Mouse (Mus musculus): ENCODE data around the gene Ranbp9.
A peak's percentile ranks its signal among the peaks of the same experiment; 100 is the strongest.

Gene Ranbp9

GRCm38 (mm10) chr13:43480957-43481858 lies at the start of gene Ranbp9:
Ranbp9 (minus strand) TSS chr13:43481282.
- DNase-seq, result peak; percentile 99

DNA sequence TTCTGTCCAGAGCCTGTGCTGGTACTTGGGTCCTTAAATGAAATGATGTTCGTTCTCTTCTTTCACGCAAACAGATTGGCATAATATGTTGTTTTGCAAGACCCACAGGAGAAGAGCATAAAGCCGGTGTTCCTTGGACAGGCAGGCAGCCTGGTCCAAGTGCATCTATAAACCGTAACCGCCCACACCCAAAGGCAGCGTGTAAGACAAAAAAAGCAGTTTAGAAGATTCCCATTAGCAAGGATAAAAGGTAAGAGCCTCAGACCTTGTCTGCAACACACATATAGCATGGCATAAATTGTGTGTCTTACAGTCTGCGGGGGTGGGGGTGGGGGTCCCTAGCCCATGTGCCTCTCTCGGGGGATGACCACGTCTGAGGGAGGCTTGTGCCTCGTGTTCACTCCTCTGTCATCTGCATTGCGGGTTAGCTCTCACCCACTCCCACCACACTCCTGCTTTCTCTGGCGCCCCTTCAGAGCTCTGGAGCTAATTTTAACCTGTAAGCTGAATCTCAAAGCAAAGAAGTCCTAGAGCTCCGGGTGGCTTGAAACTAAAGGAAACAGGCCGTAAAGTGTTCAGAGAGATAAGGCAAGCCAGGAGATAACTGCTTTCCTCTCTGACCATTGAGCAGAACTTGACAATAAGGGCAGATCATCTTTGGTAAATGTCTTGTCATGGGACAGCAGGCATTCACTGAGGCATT lies 49.2 kb upstream of the Ranbp9 start:
- peak; percentile 92 for DNase-seq

GRCm38 (mm10) chr13:43526289-43526688 lies 45.2 kb upstream of the Ranbp9 start:
- no peak for DNase-seq

DNA sequence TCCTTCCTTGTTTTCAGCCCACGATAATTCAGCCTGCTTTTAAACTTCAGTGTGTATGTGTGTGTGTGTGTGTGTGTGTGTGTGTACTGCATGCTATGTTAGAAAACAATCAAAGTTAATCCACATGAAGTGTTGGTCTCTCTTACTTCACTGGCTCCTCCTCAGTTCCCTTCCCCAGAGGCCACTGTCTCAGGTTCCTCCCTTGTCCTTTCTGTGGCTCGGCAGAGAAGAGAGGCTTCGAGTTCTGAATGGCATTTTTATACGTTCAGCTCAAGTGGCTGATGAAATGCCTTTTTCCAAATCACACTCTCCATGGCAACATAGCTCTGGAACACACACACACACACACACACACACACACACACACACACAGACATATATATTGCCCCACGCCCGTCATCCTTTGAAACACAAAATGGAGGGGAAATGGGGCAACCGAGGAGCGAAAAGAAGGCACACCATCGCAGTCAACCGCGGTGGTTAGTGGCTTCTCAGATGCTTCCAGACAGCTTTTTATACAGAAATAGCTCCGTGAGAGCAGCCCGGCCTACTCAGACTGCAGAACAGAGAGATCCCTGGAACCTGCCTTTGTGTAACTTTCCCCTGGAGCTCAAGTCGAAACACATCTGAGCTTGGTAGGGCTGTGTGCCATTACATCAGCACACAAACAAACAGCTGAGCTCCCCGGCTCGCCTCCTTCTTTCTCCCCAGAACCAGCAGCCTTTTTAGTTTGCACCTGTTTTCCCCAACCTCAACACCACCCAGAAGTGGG lies 44.5 kb upstream of the Ranbp9 start:
- DNase-seq, result peak; percentile 87

GRCm38 (mm10) chr13:43524491-43525362 lies 43.6 kb upstream of the Ranbp9 start:
- peak; percentile 98 for DNase-seq

DNA sequence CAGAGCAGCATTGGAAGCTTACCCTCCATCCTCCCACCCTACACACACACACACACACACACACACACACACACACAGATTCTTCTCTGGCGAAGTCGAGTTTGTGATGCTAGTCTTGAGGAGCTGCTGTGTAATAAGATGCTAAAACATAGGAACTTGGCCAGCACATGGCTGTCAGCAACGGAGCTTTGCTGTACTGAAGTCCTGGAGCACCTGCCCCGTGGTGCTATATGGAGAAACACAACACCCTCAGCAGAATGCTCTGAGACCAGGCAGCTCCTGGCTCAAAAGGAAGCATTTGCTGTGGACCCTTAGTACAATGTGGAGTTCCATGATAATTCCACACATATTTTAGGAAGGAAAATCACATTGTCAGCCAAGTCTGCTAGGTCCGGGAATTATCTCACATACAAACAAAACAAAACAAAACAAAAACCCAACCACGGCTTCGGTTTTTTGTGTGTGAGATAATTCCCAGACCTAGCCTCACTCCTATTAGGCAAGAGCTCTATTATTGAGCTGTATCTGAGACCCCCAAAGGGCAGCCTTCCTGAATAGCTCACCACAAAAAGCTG lies 42.9 kb upstream of the Ranbp9 start:
- DNase-seq, result peak; percentile 90

DNA sequence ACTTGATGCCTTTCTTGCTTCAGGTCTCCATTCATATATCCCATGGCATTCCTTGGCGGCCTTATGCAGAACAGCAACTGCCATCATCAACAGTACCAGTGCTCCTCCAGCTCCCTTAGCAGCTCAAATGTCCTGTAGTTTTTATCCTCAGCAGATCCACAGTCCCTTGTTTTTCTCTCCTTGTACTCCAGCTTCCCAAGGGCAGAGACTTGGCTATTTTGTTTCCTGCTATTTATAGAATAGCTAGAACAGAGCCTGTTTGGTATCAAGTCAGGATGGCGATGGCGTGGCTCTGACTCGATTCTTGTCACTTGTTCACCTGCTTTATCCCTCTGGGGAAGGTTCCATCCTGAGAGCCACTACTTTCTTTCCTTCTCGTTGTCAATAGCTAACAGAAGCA lies 40.9 kb upstream of the Ranbp9 start:
- DNase-seq, result peak; percentile 88

DNA sequence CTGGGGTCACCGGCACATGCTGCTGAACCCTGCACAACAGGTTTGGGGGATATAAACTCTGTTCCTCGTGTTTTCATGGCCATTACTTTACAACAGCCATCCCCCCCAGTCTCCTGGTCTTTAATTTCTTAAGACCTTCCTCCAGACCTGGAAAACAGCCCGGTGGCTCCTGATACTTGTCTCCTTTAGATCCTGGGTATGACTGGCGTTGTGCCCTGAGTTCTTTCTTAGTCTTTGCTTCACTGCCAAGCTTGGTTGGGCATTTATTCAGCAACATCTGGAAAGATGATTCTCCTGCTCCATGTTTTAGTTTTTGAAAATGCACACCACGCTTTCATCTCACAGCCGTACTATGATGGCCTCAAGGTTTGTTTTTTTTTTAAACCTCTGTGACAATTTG lies 38.2 kb upstream of the Ranbp9 start:
- no peak for DNase-seq

DNA sequence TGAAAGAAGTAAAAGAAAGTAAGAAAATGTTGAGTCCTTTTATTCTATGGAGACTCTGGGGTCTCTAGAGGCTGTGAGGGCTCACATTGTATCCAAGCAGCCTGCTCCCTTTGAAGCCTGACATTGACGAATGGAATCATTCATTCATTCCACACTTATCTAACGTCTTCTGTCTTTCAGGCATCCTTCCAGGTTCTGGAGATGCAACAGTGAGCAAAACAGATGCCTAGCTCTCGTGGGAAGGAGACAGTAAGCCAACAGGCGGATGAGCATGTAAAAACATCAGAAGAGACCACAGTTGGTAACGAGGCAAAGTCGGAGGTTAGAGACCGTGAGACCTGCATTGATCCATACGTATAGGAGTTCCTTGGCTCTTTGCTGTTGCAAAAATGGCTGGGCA lies 36.3 kb upstream of the Ranbp9 start:
- peak; percentile 87 for DNase-seq

- DNase-seq, result peak; percentile 98
Observed at GRCm38 (mm10) chr13:43516931-43517330, 35.8 kb upstream of the Ranbp9 start.

GRCm38 (mm10) chr13:43516119-43516518 lies 35.0 kb upstream of the Ranbp9 start:
- no peak for DNase-seq

GRCm38 (mm10) chr13:43514950-43515358 lies 33.9 kb upstream of the Ranbp9 start:
- DNase-seq, result no peak

DNA sequence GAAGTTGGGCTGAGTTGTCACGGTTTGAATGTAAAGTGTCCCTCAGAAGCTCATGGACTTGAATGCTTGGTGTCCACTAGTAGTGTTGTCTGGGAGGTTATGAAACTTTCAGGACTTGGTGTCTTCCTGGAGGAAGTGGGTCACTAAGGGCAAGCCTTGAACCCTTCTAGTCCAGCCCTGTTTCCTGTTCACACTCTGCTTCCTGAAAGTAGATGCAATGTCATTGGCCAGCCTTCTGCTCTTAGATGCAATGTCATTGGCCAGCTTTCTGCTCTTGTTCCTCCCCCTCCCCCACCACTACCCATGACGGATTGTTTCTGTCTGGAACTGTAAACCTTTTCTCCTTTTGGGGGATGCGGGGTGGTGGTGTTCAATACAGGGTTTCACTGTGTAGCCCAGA lies 31.7 kb upstream of the Ranbp9 start:
- no peak for DNase-seq

DNA sequence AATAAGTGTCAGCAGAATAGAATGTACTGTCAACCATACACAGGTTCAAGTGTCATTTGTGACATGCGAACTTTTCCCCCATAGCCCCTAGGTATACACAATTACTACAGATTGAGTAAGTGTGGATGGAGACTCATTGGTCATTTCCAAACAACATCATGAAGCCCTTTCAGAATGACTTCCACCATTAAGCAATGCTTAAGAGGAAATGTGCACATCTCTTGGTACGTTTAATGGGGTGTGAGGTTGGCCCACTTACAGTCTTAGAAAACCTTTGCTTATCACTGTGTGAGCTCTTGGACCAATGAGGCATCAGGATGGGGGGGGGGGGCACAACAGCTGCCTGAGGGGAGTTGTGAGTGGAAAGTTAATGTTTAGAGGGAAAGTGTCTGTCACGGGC lies 24.7 kb upstream of the Ranbp9 start:
- DNase-seq, result no peak

DNA sequence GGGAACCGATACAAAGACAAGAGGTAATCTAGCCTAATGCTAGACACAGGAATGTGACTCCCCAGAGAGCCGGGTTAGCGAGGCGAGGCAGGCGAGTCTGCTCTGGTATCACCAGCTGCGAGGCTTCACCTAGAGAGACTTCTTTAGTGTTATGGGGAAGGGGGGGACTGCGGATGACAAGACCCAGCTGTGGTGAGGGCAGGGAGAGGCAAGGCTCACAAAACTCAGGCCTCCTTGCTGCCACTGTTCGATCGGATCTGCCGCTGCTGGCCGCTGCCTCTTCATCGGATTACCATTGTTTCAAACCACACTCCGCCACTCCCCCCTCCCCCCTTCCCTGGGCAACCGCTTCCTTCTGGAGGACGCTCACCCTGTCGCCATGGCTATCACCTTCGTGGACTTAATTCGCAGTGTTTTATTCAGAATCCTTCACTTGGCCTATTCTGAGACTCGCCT lies 22.3 kb upstream of the Ranbp9 start:
- DNase-seq, result peak; percentile 94

- DNase-seq, result no peak
Observed at GRCm38 (mm10) chr13:43501601-43502000, 20.5 kb upstream of the Ranbp9 start.

DNA sequence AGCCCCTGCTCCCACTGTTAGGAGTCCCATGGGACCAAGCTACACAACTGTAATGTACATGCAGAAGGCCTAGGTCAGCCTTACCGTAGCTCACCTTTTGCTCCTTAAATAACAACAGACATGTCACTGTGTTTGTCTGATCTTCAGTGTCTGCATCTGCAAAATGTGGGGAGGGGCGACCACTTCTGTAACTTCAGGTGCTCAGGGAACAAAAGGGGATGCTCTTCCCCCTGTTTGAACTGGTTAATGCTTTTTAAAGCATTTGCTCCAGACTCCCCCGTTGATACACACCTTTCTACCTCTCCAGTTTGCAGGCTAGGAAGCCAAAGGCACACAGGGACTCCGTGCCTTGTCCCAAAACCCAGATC lies 19.4 kb upstream of the Ranbp9 start:
- DNase-seq, result no peak

DNA sequence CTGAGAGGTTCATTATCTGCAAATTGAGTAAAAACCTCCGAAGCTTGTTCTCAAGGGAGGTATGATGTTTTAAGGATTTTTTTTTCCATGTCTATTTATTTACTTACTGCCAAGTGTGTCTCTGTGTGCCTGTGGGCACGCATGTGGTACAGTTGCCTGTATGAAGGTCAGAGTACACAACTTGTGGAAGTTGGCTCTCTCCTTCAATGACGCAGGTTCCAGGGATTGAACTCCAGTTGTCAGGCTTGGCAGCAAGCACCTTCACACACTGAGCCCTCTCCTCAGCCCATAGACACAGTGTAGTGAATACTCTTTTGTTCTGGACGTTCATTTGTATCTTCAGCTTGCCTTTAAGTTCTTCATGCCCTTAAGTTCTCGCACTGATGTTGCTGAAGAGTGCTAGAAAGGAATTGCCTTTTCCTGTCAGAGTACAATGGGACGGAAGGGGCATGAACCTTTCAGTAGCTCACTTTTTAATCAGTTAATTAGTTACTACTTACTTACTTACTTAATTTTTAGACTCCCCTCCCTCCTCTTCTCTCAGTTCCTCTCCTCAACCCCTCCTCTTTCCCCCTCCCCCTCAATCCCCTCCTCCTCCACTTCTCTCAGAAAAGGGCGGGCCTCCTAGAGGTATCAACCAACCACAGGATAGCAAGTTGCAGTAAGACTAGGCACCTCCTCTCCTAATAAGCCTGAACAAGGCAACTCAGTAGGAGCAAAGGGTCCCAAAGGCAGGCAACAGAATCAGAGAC lies 18.8 kb upstream of the Ranbp9 start:
- no peak for DNase-seq

GRCm38 (mm10) chr13:43498849-43499248 lies 17.8 kb upstream of the Ranbp9 start:
- DNase-seq, result peak; percentile 94

GRCm38 (mm10) chr13:43497769-43498168 lies 16.7 kb upstream of the Ranbp9 start:
- no peak for DNase-seq

GRCm38 (mm10) chr13:43496660-43497059 lies 15.6 kb upstream of the Ranbp9 start:
- no peak for DNase-seq
